Mouse (Mus musculus) liver, adult 10 weeks (tissue): ENCODE data around the gene Nnmt. TPM values are rescaled to one million over a fixed set of nuclear protein-coding genes. Genes with fewer than 3 reads are reported as not detected.

Source experiments
- polyA plus RNA-seq: library from polyadenylated mRNA; stranded (reverse); fragments of 350-450 nt; fragmentation: Illumina TruSeq; extraction: RNeasy Lipid Tissue Mini Kit (QIAGEN cat#74804); gene quantifications from one replicate; pipeline ENCODE4 v1.2.3, GENCODE M21; 2014; ENCODE audit warnings: low read depth, low replicate concordance

Nnmt gene
- 105 TPM for polyA plus RNA-seq

GRCm38 (mm10) chr9:48604939-48605598 lies at the start of gene Nnmt:
TSS of gene Nnmt (minus strand) at chr9:48605153.

Other genes starting within 250 kb of the Nnmt start
- 110 TPM for gene Rexo2, start 124.5 kb downstream of the Nnmt start, polyA plus RNA-seq
- gene Rbm7, start 109.9 kb downstream of the Nnmt start, polyA plus RNA-seq, result 83.4 TPM
- gene Gm5617, start 109.7 kb downstream of the Nnmt start, polyA plus RNA-seq, result not detected
- 4.7 TPM for gene Zbtb16, start 231.1 kb upstream of the Nnmt start, polyA plus RNA-seq